Mouse (Mus musculus) forebrain, embryonic 13.5 days (tissue): ENCODE measurements around the gene Dnaja2. TPM values are rescaled to one million over a fixed set of nuclear protein-coding genes. Genes with fewer than 3 reads are reported as not detected.

Experiments used
- ATAC-seq: fragments of 200-750 bp; cut with Nextera tagmentation; 2 replicates; pipeline ENCODE4 v1.8.0; 2017
- H3K27ac ChIP-seq: fragments of 300-500 bp; sonication (generic); 2 replicates; pipeline ENCODE4 v1.5.1; 2015; ENCODE audit warnings: inconsistent platforms, mild to moderate bottlenecking, moderate library complexity
- H3K27me3 ChIP-seq: fragments of 300-500 bp; sonication (generic); 2 replicates; pipeline ENCODE4 v1.6.1; 2015; ENCODE audit warnings: mild to moderate bottlenecking, inconsistent platforms
- H3K36me3 ChIP-seq: fragments of 300-500 bp; sonication (generic); 2 replicates; pipeline ENCODE4 v1.6.1; 2015; ENCODE audit warnings: mild to moderate bottlenecking, inconsistent platforms; ENCODE audit not compliant: poor library complexity, severe bottlenecking
- H3K4me1 ChIP-seq: fragments of 300-500 bp; sonication (generic); 2 replicates; pipeline ENCODE4 v1.6.1; 2015; ENCODE audit warnings: inconsistent platforms
- H3K4me2 ChIP-seq: fragments of 300-500 bp; sonication (generic); 2 replicates; pipeline ENCODE4 v1.6.1; 2015; ENCODE audit warnings: inconsistent platforms, mild to moderate bottlenecking, moderate library complexity
- H3K4me3 ChIP-seq: fragments of 300-500 bp; sonication (generic); 2 replicates; pipeline ENCODE4 v1.5.1; 2015; ENCODE audit warnings: mild to moderate bottlenecking, inconsistent platforms
- H3K9ac ChIP-seq: fragments of 300-500 bp; sonication (generic); 2 replicates; pipeline ENCODE4 v1.6.1; 2015; ENCODE audit warnings: mild to moderate bottlenecking, inconsistent platforms
- H3K9me3 ChIP-seq: fragments of 300-500 bp; sonication (generic); replicated peaks from 2 replicates; pipeline ENCODE4 v1.6.1; 2016; ENCODE audit warnings: inconsistent platforms
- WGBS: fragments of 180-500 bp; shearing (Covaris S2); methylation state at CpG from one replicate; pipeline ENCODE4 v1.1.7; 2015; 5-methylcytosine and 5-hydroxymethylcytosine counted together
- polyA plus RNA-seq: library from polyadenylated mRNA; unstranded; fragments of >200 nt; fragmentation: Nextera tagmentation; extraction: Ambion mirVana; gene quantifications from 2 replicates; pipeline ENCODE4 v1.2.1, GENCODE M21; 2015

Dnaja2 gene
- polyA plus RNA-seq: 167 and 177 TPM in 2 replicates

DNA sequence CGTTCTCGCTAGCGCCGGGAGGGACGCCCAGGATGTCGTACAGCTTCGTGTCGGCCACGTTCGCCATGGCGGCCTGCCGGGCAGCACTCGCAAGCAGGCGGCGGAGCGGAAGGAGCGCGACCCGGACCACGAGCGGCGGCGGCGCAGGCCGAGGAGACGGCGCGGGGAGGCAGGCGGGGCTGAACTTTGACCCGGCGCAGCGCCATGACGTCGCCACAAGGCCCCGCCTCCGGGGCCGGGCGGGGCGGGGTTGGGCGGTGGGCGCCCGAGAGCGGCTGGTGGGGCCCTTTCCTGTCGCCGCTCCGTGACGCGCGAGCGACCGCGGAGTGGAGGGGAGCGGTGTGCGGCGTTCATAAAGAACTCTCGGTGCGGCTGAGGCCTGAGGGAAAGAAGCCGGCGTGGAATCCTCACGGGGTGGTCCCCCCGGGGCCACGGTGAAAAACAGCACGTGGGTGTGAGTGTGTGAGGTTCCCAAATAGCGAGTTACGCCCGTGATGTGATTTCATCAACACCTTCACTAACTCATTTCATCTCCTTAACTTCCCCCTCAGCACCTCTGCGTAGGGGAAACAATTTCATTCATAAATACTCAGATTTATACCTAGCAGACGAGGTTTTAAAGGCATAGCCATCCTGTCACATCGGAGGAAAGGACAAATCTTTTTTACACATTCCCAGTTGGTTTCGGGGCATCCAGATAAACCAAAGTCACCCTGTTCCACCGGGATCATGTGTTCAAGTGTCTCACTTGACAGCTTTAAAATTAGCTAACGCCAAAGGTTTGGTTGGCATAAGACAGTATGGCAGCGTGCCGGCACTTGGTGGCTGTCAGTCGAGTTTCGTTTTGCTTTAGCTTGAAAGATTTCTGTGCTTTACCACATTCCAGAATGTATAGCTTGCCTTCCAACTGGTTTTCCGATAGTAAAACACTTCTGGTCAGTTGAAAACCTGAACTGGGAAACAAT lies at the start of gene Dnaja2:
TSS of gene Dnaja2 (minus strand) at position 164 of the 965 bp plus-strand sequence.
- H3K4me1 ChIP-seq: peaks cover 18% of the 10 kb centered on the region
- no peaks in the 10 kb centered on the region for H3K27me3 ChIP-seq
- peak within 1 kb of the TSS; percentile 92 for H3K4me2 ChIP-seq
- peaks cover 19% of the 10 kb centered on the region for H3K36me3 ChIP-seq
- peak; percentile 98 for ATAC-seq
- H3K9me3 ChIP-seq: no peaks in the 10 kb centered on the region
- H3K4me3 ChIP-seq: peak within 1 kb of the TSS; percentile 98
- WGBS: under 1% methylated on average over 51 of the region's 77 CpGs
- H3K9ac ChIP-seq: peak within 1 kb of the TSS; percentile 91
- H3K27ac ChIP-seq: peak within 1 kb of the TSS; percentile 83

DNA sequence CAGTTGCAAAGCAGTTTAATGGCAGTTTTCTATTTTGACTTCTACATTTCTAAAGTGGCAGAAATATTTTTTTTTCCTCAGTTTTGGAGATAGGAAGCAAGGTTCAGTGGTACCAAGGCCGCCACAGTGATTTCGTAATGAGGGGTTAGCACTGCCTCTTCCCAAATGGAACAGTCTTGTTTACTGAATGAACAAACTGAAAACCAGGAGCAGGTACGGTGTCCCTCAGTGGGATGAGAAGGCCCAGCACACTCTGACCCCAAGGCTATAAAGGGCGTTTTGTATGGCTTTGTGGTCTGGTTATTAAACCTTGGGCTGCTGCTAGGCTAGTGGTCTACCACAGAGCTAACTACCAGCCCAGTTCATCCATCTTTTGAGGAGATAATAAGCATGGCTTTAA lies 49.1 kb upstream of the Dnaja2 start:
- H3K4me2 ChIP-seq: no peak overlapping the region
- H3K4me1 ChIP-seq: no peaks in the 10 kb centered on the region
- no peak overlapping the region for H3K4me3 ChIP-seq
- no peak for ATAC-seq
- H3K9ac ChIP-seq: no peak overlapping the region
- WGBS: 79% methylated on average over 4 of the region's 4 CpGs
- H3K27ac ChIP-seq: no peak overlapping the region
- no peaks in the 10 kb centered on the region for H3K36me3 ChIP-seq
- no peaks in the 10 kb centered on the region for H3K27me3 ChIP-seq
- H3K9me3 ChIP-seq: no peaks in the 10 kb centered on the region

DNA sequence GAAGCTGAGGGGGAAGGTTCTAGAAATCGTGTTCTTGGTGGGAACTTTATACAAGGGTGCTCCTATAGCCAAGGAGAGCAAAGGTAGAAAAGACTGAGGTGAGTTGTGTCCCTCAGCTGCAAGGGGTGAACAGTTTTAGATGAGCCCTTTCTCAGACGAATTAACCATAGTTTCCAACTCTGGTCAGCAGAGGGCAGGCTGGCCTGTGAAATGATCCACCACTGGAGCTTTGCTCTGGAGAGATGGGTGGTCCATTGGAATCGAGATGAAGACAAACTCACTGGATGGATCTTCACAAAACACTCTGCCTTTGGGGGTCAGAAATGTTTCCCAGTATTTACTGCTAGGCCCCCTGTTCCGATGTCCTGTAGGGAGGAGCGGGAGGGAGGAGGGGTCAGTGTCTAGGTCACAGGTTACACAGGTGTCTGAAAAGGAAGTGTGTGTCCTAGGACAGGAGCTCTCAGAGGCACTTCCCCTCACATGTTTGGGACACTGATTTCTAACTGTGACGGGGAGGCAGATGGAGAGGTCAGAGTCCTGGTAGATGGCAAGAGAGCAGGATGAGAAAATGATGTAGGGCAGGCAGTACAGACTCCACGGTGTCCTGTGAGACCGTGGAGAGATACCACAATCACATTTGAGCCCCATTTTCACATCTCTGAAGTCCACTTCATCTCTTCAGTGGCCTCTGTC lies 48.2 kb upstream of the Dnaja2 start:
- Histone ChIP-seq H3K36me3 (no peaks in the 10 kb centered on the region), H3K4me3 (no peak overlapping the region), H3K9me3 (no peaks in the 10 kb centered on the region), H3K4me2 (no peak overlapping the region), H3K4me1 (no peaks in the 10 kb centered on the region), H3K27ac (no peak overlapping the region), H3K27me3 (no peaks in the 10 kb centered on the region), H3K9ac (no peak overlapping the region)
- 0 out of 2 replicates have a peak, but pooled peaks have one; percentile 45 for ATAC-seq
- WGBS: 41% methylated on average over 8 of the region's 8 CpGs

DNA sequence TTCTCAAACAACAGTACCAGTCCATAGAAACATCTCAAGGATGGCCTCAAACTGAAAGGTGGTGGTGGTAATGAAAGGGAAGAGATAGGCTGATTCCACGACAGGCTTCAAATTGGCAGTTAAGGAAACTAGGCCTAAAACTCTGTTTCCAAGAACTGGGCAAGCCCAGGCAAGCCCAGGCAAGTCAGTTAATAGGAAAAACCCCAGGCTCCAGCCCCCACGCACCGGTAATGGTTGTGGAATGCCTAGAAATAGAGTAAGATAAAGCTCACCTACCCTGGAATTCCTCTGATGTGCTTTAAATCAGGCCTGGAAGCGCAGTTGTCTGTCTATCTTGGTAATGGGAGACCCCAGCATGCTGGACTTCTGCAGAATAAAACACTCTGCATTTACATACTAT lies 47.6 kb upstream of the Dnaja2 start:
- 84% methylated on average over 4 of the region's 4 CpGs for WGBS

DNA sequence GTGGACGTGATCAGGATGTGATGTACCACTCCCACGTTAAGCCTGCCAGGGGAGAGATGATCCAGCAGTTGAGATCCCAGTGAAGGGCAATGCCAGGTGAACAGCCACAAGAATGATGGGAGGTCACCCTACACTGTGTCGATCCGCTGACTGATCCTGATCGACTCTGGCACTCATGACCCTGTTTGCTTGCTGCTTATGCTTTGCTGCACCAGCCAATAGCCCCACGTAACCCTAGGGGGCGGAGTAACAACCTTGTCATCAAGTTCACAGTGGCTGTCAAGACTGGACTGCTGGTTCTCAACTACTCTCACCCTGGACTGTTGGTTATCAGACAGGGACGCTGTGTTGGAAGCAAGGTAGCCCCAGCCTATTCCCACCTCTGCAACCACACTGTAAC lies 46.6 kb upstream of the Dnaja2 start:
- Histone ChIP-seq H3K4me1 (no peaks in the 10 kb centered on the region), H3K4me3 (no peak overlapping the region), H3K9me3 (no peaks in the 10 kb centered on the region), H3K36me3 (no peaks in the 10 kb centered on the region), H3K9ac (no peak overlapping the region), H3K27ac (no peak overlapping the region), H3K4me2 (no peak overlapping the region), H3K27me3 (no peaks in the 10 kb centered on the region)
- no peak for ATAC-seq
- WGBS: 85% methylated on average over 8 of the region's 8 CpGs

More for the DNA sequence above, 47.6 kb upstream of the Dnaja2 start:
- no peaks in the 10 kb centered on the region for H3K27me3 ChIP-seq
- no peak overlapping the region for H3K4me3 ChIP-seq
- no peak for ATAC-seq
- H3K4me2 ChIP-seq: no peak overlapping the region
- H3K9me3 ChIP-seq: no peaks in the 10 kb centered on the region
- H3K36me3 ChIP-seq: no peaks in the 10 kb centered on the region
- H3K27ac ChIP-seq: no peak overlapping the region
- no peak overlapping the region for H3K9ac ChIP-seq
- no peaks in the 10 kb centered on the region for H3K4me1 ChIP-seq

DNA sequence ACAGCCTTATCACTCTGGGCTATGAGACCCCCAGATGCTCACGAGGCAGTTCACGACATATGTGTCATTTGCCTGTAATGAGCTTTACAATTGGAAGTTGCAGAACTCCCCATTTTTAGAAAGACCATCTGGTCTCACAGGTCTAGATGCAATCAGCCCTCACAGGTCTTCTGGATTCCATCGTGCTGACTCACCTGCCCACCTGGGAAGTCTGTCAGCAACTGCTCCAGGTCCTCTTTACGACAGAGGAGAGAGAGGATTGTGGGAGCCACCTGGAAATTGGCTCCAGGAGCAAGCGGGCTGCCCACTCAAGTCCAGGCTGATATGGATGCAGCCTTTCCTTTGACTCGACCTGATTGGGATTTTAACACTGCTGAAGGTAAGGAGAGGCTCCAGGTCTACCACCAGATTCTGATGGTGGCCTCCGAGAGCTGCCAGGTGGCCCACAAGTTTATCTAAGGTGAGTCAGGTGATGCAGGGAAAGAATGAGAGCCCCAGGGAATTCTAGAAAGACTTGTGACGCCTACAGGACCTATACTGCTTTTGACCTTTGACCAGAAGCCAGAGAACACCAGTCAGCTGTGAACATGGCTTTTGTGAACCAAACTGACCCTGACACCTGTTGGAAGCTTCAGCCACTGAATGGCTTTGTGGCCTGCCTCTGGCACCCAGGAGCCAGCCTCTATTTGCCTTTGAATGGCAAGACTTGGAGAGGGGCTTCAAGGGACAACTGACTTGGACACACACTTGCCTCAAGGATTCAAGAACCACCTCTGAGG lies 42.5 kb upstream of the Dnaja2 start:
- 70% methylated on average over 8 of the region's 8 CpGs for WGBS
- H3K4me1 ChIP-seq: peaks cover 6% of the 10 kb centered on the region
- no peak overlapping the region for H3K9ac ChIP-seq
- no peak for ATAC-seq
- H3K27ac ChIP-seq: no peak overlapping the region
- no peaks in the 10 kb centered on the region for H3K27me3 ChIP-seq
- H3K4me3 ChIP-seq: no peak overlapping the region
- H3K9me3 ChIP-seq: no peaks in the 10 kb centered on the region
- no peak overlapping the region for H3K4me2 ChIP-seq
- no peaks in the 10 kb centered on the region for H3K36me3 ChIP-seq

DNA sequence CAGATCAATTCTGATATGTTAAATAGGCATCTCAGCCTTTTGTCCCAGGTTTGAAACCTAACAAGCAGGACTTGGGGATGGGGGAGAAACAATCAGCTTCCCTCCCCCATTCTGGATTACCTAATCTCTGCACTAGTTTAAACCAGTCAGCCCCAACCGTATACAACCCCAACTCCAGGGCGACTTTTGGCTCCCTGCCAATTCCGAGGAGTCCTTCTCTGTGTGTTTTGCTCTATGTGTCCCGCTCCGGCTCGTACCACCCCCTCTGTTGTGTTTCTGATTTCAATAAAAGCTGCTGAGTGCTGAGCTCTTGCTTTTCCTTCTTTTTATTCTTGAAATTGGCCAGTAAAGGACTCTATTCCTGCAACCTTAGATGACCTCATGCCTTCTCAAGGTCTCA lies 40.2 kb upstream of the Dnaja2 start:
- peak; percentile 70; the same call in 1 of the 2 replicates for ATAC-seq

DNA sequence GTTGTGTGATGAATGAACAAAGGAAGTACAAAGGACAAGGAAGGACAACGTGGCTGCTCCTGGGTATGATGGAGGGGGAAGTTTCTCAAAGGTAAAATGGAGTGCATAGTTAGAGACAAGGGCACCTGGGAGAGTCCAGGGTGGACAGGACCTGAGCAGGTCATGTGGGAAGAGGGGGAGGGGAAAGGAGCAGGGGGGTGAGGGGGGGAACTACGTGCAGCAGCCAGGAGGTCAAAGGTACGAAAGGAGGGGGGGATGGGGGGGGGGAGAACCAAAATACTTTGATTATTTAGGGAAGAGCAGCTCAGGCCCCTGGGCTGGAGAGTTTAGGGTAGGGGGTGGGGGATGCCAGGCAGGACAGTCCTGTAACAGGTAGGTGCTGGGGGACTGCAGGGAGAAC lies 39.8 kb upstream of the Dnaja2 start:
- H3K27ac ChIP-seq: no peak overlapping the region
- 45% methylated on average over 3 of the region's 3 CpGs for WGBS
- H3K27me3 ChIP-seq: no peaks in the 10 kb centered on the region
- H3K4me3 ChIP-seq: no peak overlapping the region
- peaks cover 6% of the 10 kb centered on the region for H3K4me1 ChIP-seq
- no peaks in the 10 kb centered on the region for H3K36me3 ChIP-seq
- no peaks in the 10 kb centered on the region for H3K9me3 ChIP-seq
- ATAC-seq: no peak
- peak overlapping the region; percentile 30; the same call in 1 of the 2 replicates for H3K4me2 ChIP-seq
- H3K9ac ChIP-seq: no peak overlapping the region

More for the DNA sequence above, 40.2 kb upstream of the Dnaja2 start:
- Histone ChIP-seq H3K4me3 (no peak overlapping the region), H3K9ac (no peak overlapping the region), H3K27ac (no peak overlapping the region), H3K4me1 (peaks cover 6% of the 10 kb centered on the region), H3K36me3 (no peaks in the 10 kb centered on the region), H3K4me2 (peak overlapping the region; percentile 30; the same call in 1 of the 2 replicates), H3K27me3 (no peaks in the 10 kb centered on the region), H3K9me3 (no peaks in the 10 kb centered on the region)
- 22% methylated on average over 6 of the region's 6 CpGs for WGBS

DNA sequence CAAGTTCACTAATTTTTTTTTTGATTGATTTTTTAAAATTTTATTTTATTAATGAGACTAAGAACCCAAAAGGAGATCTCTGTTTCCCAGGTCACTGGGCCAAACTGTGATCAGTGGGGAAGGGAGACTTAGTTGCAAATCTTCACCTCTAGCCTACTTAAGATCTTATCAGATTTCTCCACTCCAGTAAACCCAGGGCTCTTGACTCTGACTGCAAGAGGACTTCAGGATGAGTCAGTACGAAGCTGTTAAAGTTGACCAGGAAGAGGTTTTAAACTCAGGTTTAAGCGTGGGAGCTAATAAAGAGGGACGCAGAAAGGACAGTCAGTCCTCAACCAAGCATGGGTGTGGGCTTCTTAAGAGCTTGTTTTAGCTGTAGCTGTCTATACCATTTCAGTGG lies 38.2 kb upstream of the Dnaja2 start:
- no peak for ATAC-seq
- Histone ChIP-seq H3K27me3 (no peaks in the 10 kb centered on the region), H3K4me1 (peaks cover 6% of the 10 kb centered on the region), H3K4me2 (no peak overlapping the region), H3K36me3 (no peaks in the 10 kb centered on the region), H3K9me3 (no peaks in the 10 kb centered on the region), H3K4me3 (no peak overlapping the region), H3K9ac (no peak overlapping the region), H3K27ac (no peak overlapping the region)
- 95% methylated on average over 3 of the region's 3 CpGs for WGBS

DNA sequence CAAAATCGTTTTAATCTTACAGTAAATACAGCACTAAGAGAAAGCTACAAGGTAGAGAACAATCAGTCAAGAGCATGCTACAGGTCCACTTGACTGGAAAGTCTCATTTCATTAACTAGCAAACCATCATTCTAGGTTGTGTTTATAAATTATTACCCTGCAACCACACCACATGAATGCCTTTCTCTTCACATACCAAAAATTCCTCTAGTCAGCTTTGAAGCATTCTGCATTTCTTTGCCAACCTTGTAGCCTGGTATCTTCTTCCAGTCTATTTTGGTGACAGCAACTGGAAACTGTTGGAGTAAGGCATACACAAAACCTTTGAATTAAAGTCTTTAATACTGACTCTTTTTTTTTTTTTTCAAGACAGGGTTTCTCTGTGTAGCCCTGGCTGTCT lies 36.4 kb upstream of the Dnaja2 start:
- no peaks in the 10 kb centered on the region for H3K27me3 ChIP-seq
- H3K4me2 ChIP-seq: no peak overlapping the region
- no peaks in the 10 kb centered on the region for H3K36me3 ChIP-seq
- no peak for ATAC-seq
- H3K9me3 ChIP-seq: no peaks in the 10 kb centered on the region
- WGBS: 92% methylated on average over 1 of the region's 1 CpGs
- peaks cover 6% of the 10 kb centered on the region for H3K4me1 ChIP-seq
- no peak overlapping the region for H3K4me3 ChIP-seq
- no peak overlapping the region for H3K9ac ChIP-seq
- H3K27ac ChIP-seq: no peak overlapping the region

DNA sequence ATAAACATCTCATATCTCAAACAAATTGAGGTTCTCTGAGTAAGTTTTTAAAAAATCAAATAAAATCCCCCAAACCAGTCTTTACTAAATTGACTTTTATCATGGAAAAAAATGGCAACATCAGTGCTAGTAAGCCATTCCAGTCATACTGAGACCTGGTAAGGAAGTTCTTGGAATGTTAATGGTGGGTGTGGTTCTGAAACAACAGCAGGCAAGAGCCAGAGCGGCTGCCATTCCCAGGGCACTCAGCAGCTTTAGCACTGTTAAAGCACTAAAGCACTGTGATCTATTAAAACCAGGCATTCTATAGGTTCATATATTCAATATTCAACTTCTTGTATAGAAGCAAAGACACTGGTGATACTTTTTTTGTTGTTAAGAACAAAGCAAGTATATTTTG lies 35.1 kb upstream of the Dnaja2 start:
- peaks cover 1% of the 10 kb centered on the region for H3K4me1 ChIP-seq
- no peak overlapping the region for H3K9ac ChIP-seq
- no peaks in the 10 kb centered on the region for H3K36me3 ChIP-seq
- 89% methylated on average over 1 of the region's 1 CpGs for WGBS
- no peak overlapping the region for H3K4me2 ChIP-seq
- no peak for ATAC-seq
- H3K27ac ChIP-seq: no peak overlapping the region
- H3K4me3 ChIP-seq: no peak overlapping the region
- no peaks in the 10 kb centered on the region for H3K27me3 ChIP-seq
- no peaks in the 10 kb centered on the region for H3K9me3 ChIP-seq

DNA sequence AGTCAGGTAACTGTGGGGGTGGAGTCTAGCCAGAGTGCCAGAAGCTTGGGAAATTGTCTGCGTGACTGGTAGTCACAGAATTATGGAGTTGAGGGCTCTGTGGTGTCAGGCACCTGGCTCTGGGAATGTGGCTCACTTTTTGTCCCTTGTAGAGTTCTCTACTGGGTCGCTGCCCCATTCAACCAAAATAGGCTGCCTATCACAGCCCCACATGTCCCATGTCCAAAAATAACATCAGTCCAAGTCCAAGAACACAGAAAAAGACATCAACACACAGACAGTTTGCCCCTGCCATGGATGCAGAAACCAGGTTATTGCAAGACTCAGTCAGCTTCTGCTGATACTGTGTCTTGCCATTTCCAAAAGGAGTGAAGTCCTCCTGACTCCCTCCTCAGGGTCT lies 33.5 kb upstream of the Dnaja2 start:
- 78% methylated on average over 2 of the region's 2 CpGs for WGBS

More for the DNA sequence above, 33.5 kb upstream of the Dnaja2 start:
- H3K4me1 ChIP-seq: no peaks in the 10 kb centered on the region
- H3K36me3 ChIP-seq: no peaks in the 10 kb centered on the region
- no peak overlapping the region for H3K27ac ChIP-seq
- H3K4me2 ChIP-seq: no peak overlapping the region
- no peak for ATAC-seq
- no peaks in the 10 kb centered on the region for H3K27me3 ChIP-seq
- no peak overlapping the region for H3K4me3 ChIP-seq
- no peaks in the 10 kb centered on the region for H3K9me3 ChIP-seq
- no peak overlapping the region for H3K9ac ChIP-seq
